Mouse (Mus musculus): ENCODE results near the gene Ust. TPM values are rescaled to one million over a fixed set of nuclear protein-coding genes. Genes with fewer than 3 reads are reported as not detected.
"Not testable (repeated sequence)": the region's sequence is repeated elsewhere in the genome, so short reads cannot be mapped to it uniquely, and the experiment has no call there.

The Ust gene
- polyA plus RNA-seq (2015; fragmentation: Nextera tagmentation; extraction: Ambion mirVana): 4.6 and 4.8 TPM in 2 replicates

DNA sequence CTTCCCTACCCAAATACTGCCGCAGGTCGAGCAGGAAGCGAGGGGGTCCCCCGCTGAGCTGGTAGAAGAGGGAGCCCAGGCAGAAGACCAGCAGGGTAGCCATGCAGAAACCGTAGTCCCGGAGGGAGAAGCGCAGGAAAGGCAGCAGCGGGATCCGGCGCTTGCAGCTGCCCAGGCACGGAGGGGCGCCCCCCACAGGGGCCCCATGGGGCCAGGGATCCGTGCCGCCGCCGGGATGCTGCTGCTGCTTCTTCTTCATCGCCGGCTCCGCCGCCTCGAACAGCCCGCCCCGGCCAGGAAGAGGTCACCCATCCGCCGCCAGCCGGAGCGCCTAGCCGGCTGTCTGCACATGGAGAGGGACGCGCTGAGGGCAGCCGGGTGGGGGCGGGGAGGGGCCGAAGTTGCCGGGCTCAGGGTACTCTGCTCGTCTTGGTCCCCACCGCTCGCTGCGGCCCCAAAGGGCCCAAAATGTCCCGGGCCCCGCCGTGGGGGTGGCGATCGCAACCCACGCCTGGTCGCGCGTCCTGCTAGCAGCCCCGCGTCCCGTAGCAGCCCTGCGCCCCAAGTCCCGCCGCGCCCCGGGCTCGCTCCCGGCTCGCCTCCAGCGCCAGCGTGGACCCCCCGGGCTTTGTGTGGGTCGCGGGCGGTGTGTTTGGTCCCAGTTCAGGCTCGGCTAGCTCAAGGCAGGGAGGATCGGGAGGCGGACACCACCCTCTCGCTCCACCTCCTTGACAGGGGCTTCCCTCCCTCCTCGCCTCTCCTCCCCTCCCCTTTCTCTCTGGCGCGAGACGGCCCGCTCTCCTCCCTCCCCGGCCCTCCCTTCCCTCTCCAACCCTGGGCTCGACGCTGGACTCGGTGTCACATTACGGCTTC, at the start of gene Ust:
Ust (minus strand) TSS at position 685 of the 873 bp plus-strand sequence.
- H3K9me3 ChIP-seq: no peaks in the 10 kb centered on the region
- under 1% methylated on average over 77 of the region's 78 CpGs for WGBS
- peak within 1 kb of the TSS; percentile 51 for H3K9ac ChIP-seq
- peaks cover 18% of the 10 kb centered on the region for H3K4me1 ChIP-seq
- no peaks in the 10 kb centered on the region for H3K36me3 ChIP-seq
- H3K27ac ChIP-seq: peak within 1 kb of the TSS; percentile 81
- peak; percentile 91 for ATAC-seq (ENCODE audit: insufficient read depth, low FRiP score, low read depth)
- H3K4me2 ChIP-seq: peak within 1 kb of the TSS; percentile 93
- 0 out of 2 replicates have a peak, but pooled peaks cover 6% of the 10 kb centered on the region for H3K27me3 ChIP-seq (replicated peaks)
- peak within 1 kb of the TSS; percentile 80 for H3K4me3 ChIP-seq (replicated peaks)

DNA sequence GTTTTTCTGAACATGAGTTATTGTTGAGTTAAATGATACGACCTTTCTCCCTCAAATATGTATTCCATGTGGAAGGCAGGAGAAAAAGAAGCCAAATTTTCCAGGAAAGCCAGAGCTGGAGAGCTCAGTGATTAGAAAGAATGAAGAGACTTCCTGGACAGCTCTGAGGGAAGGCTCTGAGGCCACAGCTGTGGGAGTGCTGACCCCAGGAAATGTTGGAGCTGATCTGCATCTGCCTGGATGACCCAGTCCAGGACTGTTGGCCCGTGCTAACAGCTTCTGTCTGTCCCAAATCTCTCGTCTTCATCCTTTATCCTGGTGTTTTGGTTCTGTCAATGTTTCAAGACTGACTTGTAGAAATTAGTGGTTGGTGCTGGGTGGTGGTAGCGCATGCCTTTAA, 42.7 kb upstream of the Ust start:
- Histone ChIP-seq H3K9ac (no peak overlapping the region), H3K27ac (no peak overlapping the region), H3K4me1 (no peaks in the 10 kb centered on the region), H3K4me2 (no peak overlapping the region), H3K36me3 (no peaks in the 10 kb centered on the region), H3K27me3 (replicated peaks) (no peaks in the 10 kb centered on the region), H3K9me3 (no peaks in the 10 kb centered on the region), H3K4me3 (replicated peaks) (no peak overlapping the region)
- ATAC-seq (ENCODE audit: insufficient read depth, low FRiP score, low read depth): no peak
- WGBS: 74% methylated on average over 4 of the region's 4 CpGs

DNA sequence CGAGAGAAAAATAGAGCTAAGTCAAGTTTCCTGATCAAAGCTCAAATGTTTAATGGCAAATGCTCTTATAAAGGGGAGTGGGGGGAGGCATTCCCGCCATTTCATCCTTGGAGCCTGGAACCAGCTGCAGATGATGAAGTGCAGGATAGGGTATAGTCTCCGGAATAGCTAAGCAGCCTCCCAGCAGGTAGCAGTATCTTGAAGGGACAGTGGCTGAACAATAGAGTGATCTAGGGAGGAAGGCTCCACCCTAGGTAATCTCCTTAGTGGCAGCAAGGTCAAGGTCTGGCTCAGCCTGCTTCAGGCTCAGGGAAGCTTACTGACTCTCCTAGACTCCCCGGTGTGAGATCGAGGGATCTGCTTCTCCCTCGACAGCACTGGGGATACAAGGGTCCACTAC, 40.9 kb upstream of the Ust start:
- 67% methylated on average over 6 of the region's 6 CpGs for WGBS
- H3K9me3 ChIP-seq; H3K36me3 ChIP-seq; H3K4me2 ChIP-seq; H3K4me3 ChIP-seq (replicated peaks); ATAC-seq (ENCODE audit: insufficient read depth, low FRiP score, low read depth); H3K4me1 ChIP-seq; H3K9ac ChIP-seq; H3K27me3 ChIP-seq (replicated peaks); H3K27ac ChIP-seq: not testable (repeated sequence)

DNA sequence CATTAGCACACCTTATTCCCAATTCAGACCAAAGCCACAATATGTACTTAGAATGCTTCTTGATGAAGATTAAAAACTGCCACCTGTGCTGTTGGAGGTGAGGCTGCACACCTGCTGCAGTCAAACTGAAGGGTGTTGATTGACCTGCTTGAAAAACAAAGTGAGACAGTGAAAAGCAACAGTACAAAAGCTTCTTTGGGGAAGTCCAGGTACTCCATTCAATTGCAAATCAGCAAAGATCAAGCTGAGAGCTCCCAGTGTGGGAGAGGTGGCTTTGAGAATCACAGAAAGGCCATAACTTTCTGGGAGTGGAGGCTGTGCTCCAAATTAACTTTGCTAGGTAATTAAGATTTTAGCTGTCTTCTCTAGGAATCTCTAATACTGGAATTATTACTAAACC, 33.6 kb upstream of the Ust start:
- not testable (repeated sequence) for H3K4me3 ChIP-seq (replicated peaks); H3K27ac ChIP-seq; H3K4me1 ChIP-seq; H3K36me3 ChIP-seq; H3K27me3 ChIP-seq (replicated peaks); H3K9me3 ChIP-seq; H3K4me2 ChIP-seq; H3K9ac ChIP-seq; ATAC-seq (ENCODE audit: insufficient read depth, low FRiP score, low read depth)

DNA sequence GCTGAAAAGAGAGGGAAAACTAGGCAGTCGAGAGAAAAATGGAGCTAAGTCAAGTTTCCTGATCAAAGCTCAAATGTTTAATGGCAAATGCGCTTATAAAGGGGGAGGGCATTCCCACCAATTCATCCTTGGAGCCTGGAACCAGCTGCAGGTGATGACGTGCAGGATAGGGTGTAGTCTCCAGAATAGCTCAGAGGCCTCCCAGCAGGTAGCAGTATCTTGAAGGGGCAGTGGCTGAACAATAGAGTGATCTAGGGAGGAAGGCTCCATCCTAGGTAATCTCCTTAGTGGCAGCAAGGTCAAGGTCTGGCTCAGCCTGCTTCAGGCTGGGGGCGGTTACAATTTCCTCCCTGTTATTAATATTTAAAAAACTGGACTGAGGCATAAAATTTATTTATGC, 33.0 kb upstream of the Ust start:
- H3K27me3 ChIP-seq (replicated peaks); H3K9ac ChIP-seq; H3K9me3 ChIP-seq; H3K36me3 ChIP-seq; H3K27ac ChIP-seq; H3K4me1 ChIP-seq; H3K4me3 ChIP-seq (replicated peaks); ATAC-seq (ENCODE audit: insufficient read depth, low FRiP score, low read depth); H3K4me2 ChIP-seq: not testable (repeated sequence)
- WGBS: 93% methylated on average over 4 of the region's 4 CpGs

DNA sequence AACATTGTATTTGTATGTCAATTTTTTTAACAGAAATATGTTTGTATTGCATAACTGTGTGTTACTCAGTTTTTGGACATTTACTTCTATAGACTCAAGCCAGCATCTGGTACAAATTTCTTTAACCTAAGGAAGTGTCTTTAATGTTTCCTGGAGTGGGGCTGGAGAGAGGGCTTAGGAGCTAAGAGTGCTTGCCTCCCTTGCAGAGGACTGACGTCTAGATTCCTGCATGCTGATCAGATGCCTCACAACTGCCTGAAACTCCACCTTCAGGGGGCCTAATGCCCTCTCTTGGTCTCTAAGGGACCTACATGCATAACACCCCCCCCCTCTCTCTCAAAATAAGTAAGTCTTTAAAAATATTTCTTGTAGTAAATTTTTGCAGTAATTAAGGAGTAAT, 22.9 kb upstream of the Ust start:
- H3K9ac ChIP-seq: no peak overlapping the region
- H3K4me3 ChIP-seq (replicated peaks): no peak overlapping the region
- H3K4me1 ChIP-seq: no peaks in the 10 kb centered on the region
- H3K4me2 ChIP-seq: no peak overlapping the region
- no peak overlapping the region for H3K27ac ChIP-seq
- H3K27me3 ChIP-seq (replicated peaks): no peaks in the 10 kb centered on the region
- no peaks in the 10 kb centered on the region for H3K36me3 ChIP-seq
- no peaks in the 10 kb centered on the region for H3K9me3 ChIP-seq
- 10% methylated on average over 1 of the region's 1 CpGs for WGBS
- no peak for ATAC-seq (ENCODE audit: insufficient read depth, low FRiP score, low read depth)

DNA sequence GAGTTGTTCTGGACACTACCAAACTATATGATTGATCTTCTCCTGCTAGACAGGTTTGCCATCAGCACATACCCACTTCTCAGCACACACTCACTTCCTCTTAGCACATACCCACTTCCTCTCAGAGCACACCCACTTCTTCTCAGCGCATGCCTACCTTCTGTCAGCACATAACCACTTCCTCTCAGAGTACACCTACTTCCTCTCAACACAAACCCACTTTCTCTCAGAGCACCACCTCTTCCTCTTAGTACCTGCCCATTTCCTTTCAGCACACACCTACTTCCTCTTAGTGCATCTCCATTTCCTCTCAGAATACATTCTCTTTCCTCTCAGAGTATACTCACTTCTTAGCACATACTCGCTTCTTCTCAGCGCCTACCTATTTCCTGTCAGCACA, 16.8 kb upstream of the Ust start:
- no peak for ATAC-seq (ENCODE audit: insufficient read depth, low FRiP score, low read depth)
- Histone ChIP-seq H3K4me1 (no peaks in the 10 kb centered on the region), H3K27me3 (replicated peaks) (no peaks in the 10 kb centered on the region), H3K4me2 (no peak overlapping the region), H3K9ac (no peak overlapping the region), H3K4me3 (replicated peaks) (no peak overlapping the region), H3K9me3 (no peaks in the 10 kb centered on the region), H3K27ac (no peak overlapping the region), H3K36me3 (no peaks in the 10 kb centered on the region)
- 74% methylated on average over 3 of the region's 3 CpGs for WGBS

DNA sequence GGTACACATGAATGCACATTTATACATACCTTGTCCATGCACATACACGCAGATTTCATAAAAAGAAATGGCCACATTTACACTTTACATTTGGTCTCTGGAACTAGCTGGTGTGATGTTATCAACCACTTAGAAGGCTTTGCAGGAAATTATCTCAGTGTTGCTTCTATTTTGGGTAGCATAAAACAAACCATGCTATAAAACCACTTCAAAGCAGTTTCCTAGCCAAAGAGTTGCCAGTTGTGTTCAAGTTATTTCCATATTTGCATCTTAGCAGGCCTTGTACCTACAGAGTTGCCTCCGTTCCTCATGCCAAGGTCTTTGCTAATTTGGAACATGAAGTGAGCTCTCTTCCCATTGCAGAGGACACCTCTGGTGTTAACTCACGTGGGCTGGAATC, 13.0 kb upstream of the Ust start:
- H3K4me2 ChIP-seq: no peak overlapping the region
- H3K36me3 ChIP-seq: no peaks in the 10 kb centered on the region
- H3K9ac ChIP-seq: no peak overlapping the region
- WGBS: 82% methylated on average over 3 of the region's 3 CpGs
- no peaks in the 10 kb centered on the region for H3K9me3 ChIP-seq
- no peaks in the 10 kb centered on the region for H3K27me3 ChIP-seq (replicated peaks)
- ATAC-seq (ENCODE audit: insufficient read depth, low FRiP score, low read depth): no peak
- H3K27ac ChIP-seq: no peak overlapping the region
- no peak overlapping the region for H3K4me3 ChIP-seq (replicated peaks)
- no peaks in the 10 kb centered on the region for H3K4me1 ChIP-seq

DNA sequence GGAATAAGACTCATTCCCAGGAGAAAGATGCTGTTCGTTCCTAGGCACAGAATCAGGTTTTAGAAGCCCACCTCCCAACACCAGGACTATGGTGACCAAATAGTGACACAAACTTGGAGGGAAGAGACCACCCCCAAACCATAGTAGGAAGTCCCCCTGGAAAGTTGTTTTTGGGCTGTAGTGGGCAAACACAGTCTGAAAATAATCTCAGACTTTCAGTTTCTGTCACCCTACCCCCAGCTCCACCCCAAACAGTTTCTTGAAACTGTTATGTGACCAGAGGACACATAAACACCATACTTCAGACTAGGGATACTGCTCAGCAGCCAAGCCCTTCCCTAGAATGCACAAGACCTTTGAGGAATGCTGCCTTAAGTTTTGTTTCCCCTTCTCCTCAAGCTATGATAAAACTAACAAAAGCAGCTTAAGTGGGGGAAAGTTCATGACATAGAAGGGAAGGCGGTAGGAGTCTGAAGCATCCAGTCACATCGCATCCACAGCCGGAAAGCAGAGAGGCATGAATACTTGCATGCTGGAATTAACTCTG, 12.0 kb upstream of the Ust start:
- Histone ChIP-seq H3K9ac (no peak overlapping the region), H3K36me3 (no peaks in the 10 kb centered on the region), H3K4me3 (replicated peaks) (no peak overlapping the region), H3K4me2 (no peak overlapping the region), H3K27ac (no peak overlapping the region), H3K27me3 (replicated peaks) (no peaks in the 10 kb centered on the region), H3K9me3 (no peaks in the 10 kb centered on the region), H3K4me1 (no peaks in the 10 kb centered on the region)
- 82% methylated on average over 4 of the region's 4 CpGs for WGBS
- ATAC-seq (ENCODE audit: insufficient read depth, low FRiP score, low read depth): no peak

DNA sequence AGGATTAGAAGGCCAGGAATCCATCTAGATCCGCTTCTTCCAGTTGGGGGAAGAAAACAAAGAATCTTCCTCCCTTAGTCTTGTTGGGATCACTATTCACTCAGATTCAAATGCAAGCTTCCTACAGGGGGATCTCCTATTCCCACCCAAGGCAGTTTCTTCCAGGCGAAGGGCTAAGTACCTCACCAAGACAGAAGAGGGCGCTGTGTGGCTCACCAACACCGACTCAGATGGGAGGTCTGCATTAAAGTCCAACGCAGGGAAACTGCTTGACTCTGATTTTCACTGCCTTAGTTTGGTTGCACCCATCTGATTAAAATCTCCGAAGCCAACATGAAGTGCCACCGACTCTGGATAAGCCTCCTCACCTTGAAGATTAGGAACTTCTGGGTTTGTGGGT, 10.5 kb upstream of the Ust start:
- 41% methylated on average over 7 of the region's 7 CpGs for WGBS
- Histone ChIP-seq H3K36me3 (no peaks in the 10 kb centered on the region), H3K27ac (no peak overlapping the region)

DNA sequence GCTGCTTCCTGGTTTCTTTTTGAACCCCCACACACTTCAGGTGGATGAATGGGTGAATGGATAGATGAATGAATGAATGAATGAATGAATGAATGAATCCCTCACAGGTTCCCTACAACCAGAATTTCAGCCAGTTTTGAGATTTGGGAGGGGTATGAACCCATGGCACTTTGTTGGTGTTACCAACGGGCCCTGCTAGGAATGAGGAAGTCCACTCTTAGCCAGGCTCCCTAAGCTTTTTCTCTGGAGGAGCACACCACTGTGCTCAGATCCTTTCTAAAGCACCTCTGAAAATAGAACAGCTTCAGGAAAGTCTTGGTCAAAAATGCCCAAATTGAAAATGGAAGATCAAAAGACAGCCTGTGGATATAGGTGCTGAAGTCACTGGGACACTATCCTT, 6.7 kb upstream of the Ust start:
- Histone ChIP-seq H3K27ac (no peak overlapping the region), H3K4me2 (no peak overlapping the region), H3K9me3 (no peaks in the 10 kb centered on the region), H3K9ac (no peak overlapping the region), H3K4me1 (0 out of 2 replicates have a peak, but pooled peaks cover 2% of the 10 kb centered on the region), H3K27me3 (replicated peaks) (no peaks in the 10 kb centered on the region), H3K4me3 (replicated peaks) (no peak overlapping the region), H3K36me3 (no peaks in the 10 kb centered on the region)
- no peak for ATAC-seq (ENCODE audit: insufficient read depth, low FRiP score, low read depth)
- 62% methylated on average over 1 of the region's 1 CpGs for WGBS

More for the DNA sequence above, 10.5 kb upstream of the Ust start:
- no peak overlapping the region for H3K9ac ChIP-seq
- ATAC-seq (ENCODE audit: insufficient read depth, low FRiP score, low read depth): no peak
- H3K4me2 ChIP-seq: no peak overlapping the region
- no peak overlapping the region for H3K4me3 ChIP-seq (replicated peaks)
- no peaks in the 10 kb centered on the region for H3K27me3 ChIP-seq (replicated peaks)
- H3K4me1 ChIP-seq: no peaks in the 10 kb centered on the region
- H3K9me3 ChIP-seq: no peaks in the 10 kb centered on the region

DNA sequence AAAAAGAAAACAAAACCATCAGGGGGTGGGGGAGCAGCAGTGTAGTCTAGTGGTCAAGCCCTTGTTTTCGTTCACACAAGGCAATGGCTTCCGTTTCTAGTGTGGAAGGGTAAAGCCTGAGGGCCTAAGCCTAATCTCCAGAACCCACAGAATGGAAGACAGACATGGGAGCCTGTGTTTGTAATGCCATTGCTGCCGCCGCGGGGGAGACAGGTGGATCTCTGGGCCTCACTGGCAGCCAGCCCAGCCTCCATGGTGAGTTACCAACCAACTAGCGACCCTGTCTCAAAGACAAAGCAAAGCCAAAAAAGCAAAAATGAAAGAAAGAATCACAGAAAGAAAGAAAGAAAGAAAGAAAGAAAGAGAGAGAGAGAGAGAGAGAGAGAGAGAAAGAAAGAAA, 2.9 kb upstream of the Ust start:
- Histone ChIP-seq H3K9ac (no peak overlapping the region), H3K27me3 (replicated peaks) (0 out of 2 replicates have a peak, but pooled peaks cover 6% of the 10 kb centered on the region), H3K36me3 (no peaks in the 10 kb centered on the region), H3K9me3 (no peaks in the 10 kb centered on the region), H3K4me1 (peaks cover 18% of the 10 kb centered on the region), H3K4me3 (replicated peaks) (no peak overlapping the region), H3K27ac (no peak overlapping the region), H3K4me2 (no peak overlapping the region)
- no peak for ATAC-seq (ENCODE audit: insufficient read depth, low FRiP score, low read depth)
- WGBS: 76% methylated on average over 6 of the region's 6 CpGs

Data from stomach, embryonic 15.5 days (tissue).